Mouse (Mus musculus): Measurements from ENCODE around the gene Tpi1. TPM values are rescaled to one million over a fixed set of nuclear protein-coding genes. Genes with fewer than 3 reads are reported as not detected.

Tpi1 gene
- total and polyA plus RNA-seq, 3 experiments, result 102 to 1,182 (median 440) TPM

DNA sequence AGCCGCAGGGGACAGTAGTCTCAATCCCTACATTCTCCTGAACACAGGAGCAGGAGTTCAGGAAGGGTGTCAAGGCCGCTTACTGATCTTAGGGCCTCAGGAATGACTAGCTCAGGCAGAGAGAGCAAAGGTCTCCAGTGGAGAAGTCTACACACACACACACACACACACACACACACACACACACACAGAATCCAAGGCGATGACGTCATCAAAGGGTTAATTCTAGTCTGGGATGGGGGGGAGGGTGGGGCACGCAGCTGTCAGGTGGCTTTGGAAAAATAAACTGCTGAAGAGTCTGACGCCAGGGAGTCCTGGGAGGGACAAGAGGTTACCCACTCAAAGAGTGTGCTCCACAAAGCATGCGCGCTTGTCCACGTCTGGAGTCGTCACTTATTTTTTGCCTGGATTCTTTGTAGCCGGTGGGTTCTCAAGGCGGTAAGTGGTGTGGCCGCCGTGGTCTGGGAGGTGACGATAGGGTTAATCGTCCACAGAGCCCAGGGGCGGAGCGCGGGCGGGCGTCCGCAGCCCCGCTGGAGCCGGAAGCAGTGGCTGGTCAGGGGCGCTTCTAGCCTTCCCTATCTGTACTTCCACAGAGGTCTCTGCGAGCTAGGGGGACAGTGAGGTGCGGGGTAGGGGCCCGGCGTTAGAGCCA, 5.6 kb downstream of the Tpi1 start, which contains the start of gene Spsb2 (continued):
- no peak for TF ChIP-seq CHD2 (IDR thresholded peaks at IDR 0.05; ENCODE audit: low read length)
- no peak for TF ChIP-seq TCF12 (IDR thresholded peaks at IDR 0.05; ENCODE audit: low read depth, low read length)
- TF ChIP-seq NELFE (IDR thresholded peaks at IDR 0.05; ENCODE audit: low read depth, low read length), result peak; percentile 41
- peak; percentile 74 for TF ChIP-seq SIN3A (IDR thresholded peaks at IDR 0.05; ENCODE audit: low read length)
- no peak for TF ChIP-seq HCFC1 (IDR thresholded peaks at IDR 0.05; ENCODE audit: low read depth, low read length)
- no peak for TF ChIP-seq MAZ (IDR thresholded peaks at IDR 0.05; ENCODE audit: low read depth, low read length)
- no peak for TF ChIP-seq MYB (IDR thresholded peaks at IDR 0.05; ENCODE audit: low read depth, low read length)
- no peak for TF ChIP-seq E2F4 (IDR thresholded peaks at IDR 0.05; ENCODE audit: borderline replicate concordance, low read depth, low read length)
- TF ChIP-seq BHLHE40 (IDR thresholded peaks at IDR 0.05; ENCODE audit: borderline replicate concordance, low read depth, low read length), result no peak

DNA sequence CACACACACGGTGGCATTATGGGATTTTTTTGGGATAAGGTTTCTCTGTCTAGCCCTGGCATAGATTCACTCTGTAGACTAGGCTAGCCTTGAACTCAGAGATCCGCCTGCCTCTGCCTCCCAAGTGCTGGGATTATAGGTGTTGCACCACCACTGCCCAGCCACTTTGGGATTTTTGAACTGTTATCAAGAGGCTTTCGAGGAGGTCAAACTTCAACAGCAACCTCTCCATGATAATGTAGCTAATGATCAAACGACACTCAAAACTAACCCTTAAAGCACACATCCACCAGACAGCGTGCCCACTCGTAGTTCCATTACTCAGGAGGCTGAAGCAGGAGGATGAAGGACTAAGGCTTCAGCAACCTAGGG, 6.1 kb downstream of the Tpi1 start:
- Histone ChIP-seq H3K27ac (ENCODE audit: control insufficient read depth, low read depth, low read length) (peak overlapping the region; percentile 28; the same call in 1 of the 2 replicates), H3K27me3 (ENCODE audit: control insufficient read depth in 1 of 2, insufficient read depth in 2 of 2, low read length in 2 of 2) (no peaks in the 10 kb centered on the region), H3K36me3 (ENCODE audit: control insufficient read depth in 1 of 2, insufficient read depth in 2 of 2, low read length in 2 of 2) (peaks cover 4 to 14% of the 10 kb centered on the region in 2 experiments), H3K4me3 (ENCODE audit: control insufficient read depth in 1 of 2, insufficient read depth in 1 of 2, low read depth in 2 of 2, low read length in 2 of 2) (peak overlapping the region; percentile 78 to 95; a peak in 3 of 4 replicates), H3K9ac (ENCODE audit: control insufficient read depth, low read depth, low read length, poor library complexity, severe bottlenecking) (peak overlapping the region; percentile 81), H3K79me2 (ENCODE audit: control insufficient read depth, insufficient read depth, low read length, poor library complexity) (peaks cover 10% of the 10 kb centered on the region), H3K9me3 (replicated peaks; ENCODE audit: insufficient read depth, low read length) (no peaks in the 10 kb centered on the region), H3K4me1 (ENCODE audit: control insufficient read depth in 1 of 2, insufficient read depth in 2 of 2, low read length in 2 of 2) (peaks cover 0 to 35% of the 10 kb centered on the region in 2 experiments; a peak in 3 of 4 replicates)
- no peak for DNase-seq (ENCODE audit: low read depth, low spot score)
- TF ChIP-seq SIN3A (IDR thresholded peaks at IDR 0.05; ENCODE audit: low read length), result no peak
- no peak for TF ChIP-seq CHD1 (IDR thresholded peaks at IDR 0.05; ENCODE audit: low read depth, low read length)
- TF ChIP-seq NELFE (IDR thresholded peaks at IDR 0.05; ENCODE audit: low read depth, low read length), result no peak
- no peak for TF ChIP-seq MYB (IDR thresholded peaks at IDR 0.05; ENCODE audit: low read depth, low read length)
- TF ChIP-seq RAD21 (IDR thresholded peaks at IDR 0.05; ENCODE audit: low read depth, low read length), result no peak
- TF ChIP-seq SMC3 (IDR thresholded peaks at IDR 0.05; ENCODE audit: low read depth, low read length), result no peak
- no peak for TF ChIP-seq RCOR1 (IDR thresholded peaks at IDR 0.05; ENCODE audit: low read depth, low read length)
- no peak for TF ChIP-seq TCF12 (IDR thresholded peaks at IDR 0.05; ENCODE audit: low read depth, low read length)
- no peak for TF ChIP-seq MXI1 (IDR thresholded peaks at IDR 0.05; ENCODE audit: low read depth, low read length)
- no peak for TF ChIP-seq GABPA (IDR thresholded peaks at IDR 0.05; ENCODE audit: low read depth, low read length)
- TF ChIP-seq EP300 (IDR thresholded peaks at IDR 0.05; ENCODE audit: low read depth in 1 of 2, low read length in 2 of 2), result no peak
- no peak for TF ChIP-seq ZC3H11A (IDR thresholded peaks at IDR 0.05; ENCODE audit: low read depth, low read length)
- TF ChIP-seq ZNF384 (IDR thresholded peaks at IDR 0.05; ENCODE audit: low read depth, low read length), result no peak
- no peak for TF ChIP-seq CTCF (IDR thresholded peaks at IDR 0.05 in 2 of 3, conservative IDR thresholded peaks at IDR 0.05 in 1 of 3; ENCODE audit: control insufficient read depth in 1 of 3, insufficient read depth in 1 of 3, low read depth in 2 of 3, low read length in 3 of 3, poor library complexity in 1 of 3, severe bottlenecking in 1 of 3)
- TF ChIP-seq NRF1 (IDR thresholded peaks at IDR 0.05; ENCODE audit: insufficient read depth, low read depth, low read length, poor library complexity, severe bottlenecking), result no peak
- TF ChIP-seq BHLHE40 (IDR thresholded peaks at IDR 0.05; ENCODE audit: borderline replicate concordance, low read depth, low read length), result no peak
